Mouse (Mus musculus) ZHBTc4 (cell line): ENCODE data around the gene Camkmt.

Experiments
- DNase-seq: peaks from one replicate; pipeline ENCODE4 v3.0.0-alpha.2; 2011; ENCODE audit warnings: low read depth, low spot score

Gene Camkmt

DNA sequence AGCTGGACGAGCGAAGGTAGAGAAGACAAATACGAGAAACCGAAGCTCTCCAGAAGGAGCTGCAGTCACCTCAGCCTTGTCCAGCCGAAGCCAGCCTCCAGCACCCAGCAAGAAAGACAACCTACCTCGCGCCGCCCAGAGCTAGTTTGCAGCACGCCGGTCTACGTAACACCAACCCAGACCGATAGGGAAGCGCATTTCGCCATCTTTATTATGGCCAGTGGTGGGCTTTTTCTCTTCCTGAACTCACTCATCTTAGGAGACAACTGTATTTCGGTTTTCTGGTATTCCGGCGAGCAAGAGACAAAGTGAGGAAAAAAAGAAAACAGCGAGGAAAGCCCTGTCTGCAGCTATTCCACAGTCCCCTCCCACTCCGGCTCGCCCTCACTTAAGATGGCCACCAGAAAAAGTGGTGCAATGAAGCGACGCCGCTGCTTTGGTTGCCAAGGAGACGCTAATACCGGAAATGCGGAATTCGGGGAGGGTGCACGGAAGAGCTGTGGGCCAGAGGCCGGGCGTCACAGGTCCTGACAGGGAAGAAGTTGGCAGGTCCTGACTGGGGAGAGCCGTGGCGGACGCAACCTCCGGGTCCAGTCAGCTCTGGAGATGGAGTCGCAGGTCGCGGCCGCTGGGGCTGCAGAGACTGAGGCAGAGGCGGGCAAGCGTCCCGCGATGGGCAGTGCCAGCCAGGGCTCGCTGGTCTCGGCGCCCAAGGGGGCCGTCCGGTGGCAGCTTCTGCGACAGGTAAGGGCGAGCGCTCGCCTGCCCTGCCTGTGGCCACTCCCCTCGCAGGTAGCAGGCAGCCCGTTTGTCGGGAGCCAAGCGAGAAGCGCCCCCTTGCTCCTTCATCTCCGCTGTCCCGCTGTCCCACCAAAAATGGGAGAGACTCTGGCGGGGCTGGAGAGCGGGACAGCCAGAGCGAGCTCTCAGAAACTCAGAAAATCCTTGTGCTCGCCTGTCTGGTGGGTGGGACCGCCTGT, at the start of gene Camkmt, which contains the start of gene Prepl:
Camkmt (plus strand) TSS at position 433 of the 980 bp plus-strand sequence.
Prepl (minus strand) TSS at position 122 of the 980 bp plus-strand sequence.
- DNase-seq = peak; percentile 95

DNA sequence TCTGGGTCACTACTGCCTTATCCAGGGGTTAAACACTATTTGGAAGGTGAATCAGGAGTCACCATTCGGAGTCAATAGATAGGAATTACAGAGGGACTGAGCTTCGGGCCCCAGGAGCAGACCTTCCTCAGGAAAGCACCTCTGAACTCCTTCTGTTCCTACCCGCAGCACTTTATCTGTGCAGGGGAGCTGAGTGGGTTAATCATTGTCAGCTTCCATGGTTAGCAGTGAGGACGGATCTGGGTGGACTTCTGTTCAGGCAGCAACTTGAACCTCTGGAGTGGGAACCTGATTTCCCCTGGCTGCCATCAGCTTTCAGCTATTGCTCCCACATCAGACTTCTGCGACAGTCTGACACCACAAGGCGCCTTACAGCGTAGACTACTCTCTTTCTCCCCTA, 49.4 kb upstream of the Camkmt start:
- DNase-seq = no peak

DNA sequence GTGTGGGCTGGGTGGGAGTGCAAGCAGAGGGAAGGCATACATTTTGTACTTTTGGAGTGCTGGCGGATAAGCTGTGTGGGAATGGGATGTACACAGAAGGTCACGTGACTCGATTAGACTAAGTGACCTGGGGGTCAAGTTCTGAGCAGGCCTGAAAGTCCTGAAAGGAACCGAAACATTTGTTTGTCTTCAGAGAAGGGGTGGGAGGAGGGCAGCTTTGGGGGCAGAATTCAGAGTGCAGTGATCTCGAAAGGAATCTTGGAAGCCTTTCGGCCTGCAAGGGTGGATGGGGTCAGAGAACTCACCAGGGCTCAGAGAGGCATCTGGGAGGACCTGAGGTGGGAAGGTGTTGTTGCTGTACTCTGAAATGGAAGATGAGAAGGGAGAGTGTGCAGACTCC, 47.9 kb upstream of the Camkmt start:
- DNase-seq = no peak

DNA sequence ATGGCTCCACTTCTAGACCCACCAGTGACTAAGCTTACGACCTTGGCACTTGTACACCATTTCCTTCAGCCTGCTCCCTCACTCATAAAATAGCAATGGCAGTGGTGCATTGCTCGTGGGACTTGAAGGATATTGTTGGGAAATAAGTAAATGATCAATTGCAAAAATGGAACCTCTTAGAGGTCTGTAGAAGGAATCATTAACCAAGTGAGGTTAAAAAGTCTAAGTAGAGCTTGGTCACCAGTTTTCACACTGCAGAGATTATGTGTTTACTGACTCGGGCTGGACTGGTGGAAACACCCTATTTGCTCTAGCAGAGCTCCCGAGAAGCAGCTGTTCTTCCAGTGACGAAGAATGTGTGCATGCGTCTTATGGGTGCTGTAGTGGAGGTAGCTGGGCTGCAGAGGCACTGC, 46.9 kb upstream of the Camkmt start:
- DNase-seq = no peak

DNA sequence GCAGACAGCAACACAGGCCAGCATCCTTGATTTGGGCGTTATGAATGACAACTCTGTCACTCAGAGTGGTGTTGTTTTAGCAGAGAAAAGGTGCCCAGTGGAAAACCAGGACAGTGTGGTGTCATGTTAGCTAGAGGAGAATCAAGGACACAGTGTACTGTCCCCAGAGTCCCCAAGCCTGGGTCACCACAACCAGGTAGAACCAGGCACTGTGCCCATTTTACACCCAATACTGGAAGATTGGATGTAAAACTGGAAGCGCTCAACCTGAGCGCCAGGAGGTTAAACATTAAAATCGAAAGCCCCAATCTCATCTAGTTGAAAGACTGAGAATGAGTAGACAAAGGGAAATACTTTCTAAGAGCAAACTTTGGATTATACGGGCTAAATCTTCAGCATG, 45.9 kb upstream of the Camkmt start:
- no peak for DNase-seq

DNA sequence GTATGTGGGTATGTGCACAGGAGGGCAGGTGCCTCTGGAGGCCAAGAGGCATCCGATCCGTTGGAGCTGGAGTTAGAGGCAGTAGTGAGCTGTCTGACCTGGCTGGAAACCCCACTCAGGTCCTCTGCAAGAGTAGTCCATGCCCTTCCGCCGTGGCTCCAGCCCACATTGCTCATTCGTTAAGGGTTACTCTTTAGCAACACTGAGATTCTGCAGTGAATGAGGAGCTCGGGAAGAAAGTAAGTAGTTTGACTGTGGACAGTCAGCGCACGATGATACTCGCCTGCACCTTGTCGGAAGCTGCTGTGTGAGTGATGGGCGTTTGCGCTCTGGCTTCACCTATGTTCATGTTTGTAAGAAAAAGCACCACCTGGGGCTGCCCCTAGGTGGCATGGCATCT, 45.2 kb upstream of the Camkmt start:
- DNase-seq = peak; percentile 19

DNA sequence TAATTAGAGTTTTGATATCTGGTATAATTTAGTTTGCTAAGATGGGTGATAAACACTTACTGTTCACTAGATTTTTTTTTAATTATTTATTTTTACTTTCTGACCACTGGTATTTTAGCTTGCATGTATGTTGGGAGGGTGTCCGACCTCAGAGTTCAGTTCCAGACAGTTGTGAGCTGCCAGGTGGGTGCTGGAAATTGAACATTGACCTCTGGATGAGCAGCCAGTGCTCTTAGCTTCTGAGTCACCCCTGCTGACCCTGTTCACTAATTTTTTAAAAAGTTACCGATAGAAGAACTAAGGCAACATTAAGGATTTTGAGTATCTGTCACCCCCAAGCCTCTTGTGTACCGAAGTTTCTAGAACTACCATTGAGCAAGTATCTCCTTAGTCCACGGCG, 42.0 kb upstream of the Camkmt start:
- DNase-seq = no peak

DNA sequence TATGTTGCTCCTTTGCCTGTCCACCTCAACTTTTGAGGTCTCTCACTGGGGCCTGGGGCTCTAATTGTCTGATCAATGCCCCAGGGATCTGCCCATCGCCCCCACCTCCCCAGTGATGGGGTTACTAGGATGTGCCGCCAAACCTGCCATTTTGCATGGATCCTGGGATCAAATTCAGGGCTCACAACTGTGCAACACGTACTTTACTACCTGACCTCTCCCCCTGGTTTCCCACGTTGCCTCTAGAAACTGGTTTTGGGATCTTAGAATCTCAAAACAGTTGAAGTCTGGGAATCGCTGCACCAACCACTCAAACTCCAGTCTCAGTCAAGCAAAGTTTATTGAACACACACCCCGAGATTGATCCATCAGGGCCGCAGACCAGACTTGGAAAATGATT, 32.1 kb upstream of the Camkmt start:
- DNase-seq = no peak

DNA sequence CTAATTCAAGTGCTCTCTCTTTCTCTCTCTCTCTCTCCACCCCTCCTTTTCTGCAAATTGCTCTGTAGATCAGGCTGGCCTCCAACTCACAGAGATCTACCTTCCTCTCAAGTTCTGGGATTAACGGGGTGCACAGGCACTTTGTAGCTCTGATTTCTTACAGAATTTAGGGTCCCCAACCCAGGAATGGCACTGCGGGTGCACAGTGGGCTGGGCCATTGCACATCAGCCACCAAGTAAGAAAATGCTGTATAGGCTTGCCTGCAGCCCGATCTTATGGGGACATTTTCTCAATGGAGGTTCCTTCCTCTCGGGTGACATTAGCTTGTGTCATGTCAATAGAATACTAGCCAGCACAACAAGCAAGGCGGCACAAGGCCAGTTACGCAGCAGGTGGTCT, 31.2 kb upstream of the Camkmt start:
- no peak for DNase-seq

DNA sequence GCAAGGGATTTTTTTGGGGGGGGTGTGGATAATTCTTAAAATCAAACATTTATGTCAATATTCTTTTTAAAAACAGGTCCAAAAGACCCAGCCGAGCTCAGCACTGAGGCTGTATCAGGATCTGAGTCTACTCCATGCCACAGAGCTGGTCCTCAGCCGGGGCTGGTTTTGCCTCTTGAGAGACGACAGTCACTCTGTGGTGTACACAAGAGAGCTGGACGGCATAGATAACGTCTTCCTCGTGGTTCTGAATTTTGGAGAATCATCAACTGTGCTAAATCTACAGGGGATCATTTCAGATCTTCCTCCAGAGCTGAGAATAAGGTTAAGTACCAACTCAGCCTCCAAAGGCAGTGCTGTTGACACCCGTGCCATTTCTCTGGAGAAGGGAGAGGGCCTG, 26.8 kb upstream of the Camkmt start:
- DNase-seq = no peak

DNA sequence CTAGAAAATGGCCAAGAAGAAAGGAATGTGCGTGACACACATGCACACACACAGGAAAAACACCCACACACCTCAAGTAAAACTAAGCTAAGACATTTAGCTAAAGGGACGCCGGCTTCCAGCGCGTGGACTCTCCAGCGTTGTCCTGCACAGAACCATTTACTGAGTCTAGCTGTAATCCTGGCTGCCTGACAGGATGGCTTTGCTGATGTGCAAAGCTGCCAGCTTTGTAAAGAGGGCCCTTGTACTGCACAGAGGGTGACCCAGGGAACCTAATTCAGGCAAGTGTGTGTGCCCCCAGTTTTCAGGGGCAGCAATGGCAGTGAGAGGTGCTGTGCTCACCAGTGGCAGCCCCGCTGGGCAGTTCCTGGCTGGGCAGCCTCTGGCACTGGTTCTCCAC, 23.0 kb upstream of the Camkmt start:
- DNase-seq = no peak

DNA sequence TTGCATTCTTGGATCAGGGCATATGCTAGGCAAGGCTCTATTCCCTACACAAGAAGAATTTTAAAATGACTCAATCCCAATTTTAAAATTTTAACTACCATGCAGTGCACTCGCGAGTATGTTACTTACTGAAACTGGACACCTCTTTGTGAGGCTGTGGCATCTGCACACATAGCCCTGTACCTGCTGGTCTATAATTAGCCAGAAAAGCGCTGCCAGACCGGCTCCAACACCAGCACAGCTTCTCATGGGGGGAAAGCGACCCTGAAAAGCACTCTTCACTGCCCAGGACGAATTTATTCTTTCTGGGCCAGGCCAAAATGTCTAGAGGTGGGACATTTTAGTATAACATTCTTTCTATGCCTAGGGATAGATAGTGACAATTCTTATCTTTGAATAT, 19.7 kb upstream of the Camkmt start:
- DNase-seq = no peak

DNA sequence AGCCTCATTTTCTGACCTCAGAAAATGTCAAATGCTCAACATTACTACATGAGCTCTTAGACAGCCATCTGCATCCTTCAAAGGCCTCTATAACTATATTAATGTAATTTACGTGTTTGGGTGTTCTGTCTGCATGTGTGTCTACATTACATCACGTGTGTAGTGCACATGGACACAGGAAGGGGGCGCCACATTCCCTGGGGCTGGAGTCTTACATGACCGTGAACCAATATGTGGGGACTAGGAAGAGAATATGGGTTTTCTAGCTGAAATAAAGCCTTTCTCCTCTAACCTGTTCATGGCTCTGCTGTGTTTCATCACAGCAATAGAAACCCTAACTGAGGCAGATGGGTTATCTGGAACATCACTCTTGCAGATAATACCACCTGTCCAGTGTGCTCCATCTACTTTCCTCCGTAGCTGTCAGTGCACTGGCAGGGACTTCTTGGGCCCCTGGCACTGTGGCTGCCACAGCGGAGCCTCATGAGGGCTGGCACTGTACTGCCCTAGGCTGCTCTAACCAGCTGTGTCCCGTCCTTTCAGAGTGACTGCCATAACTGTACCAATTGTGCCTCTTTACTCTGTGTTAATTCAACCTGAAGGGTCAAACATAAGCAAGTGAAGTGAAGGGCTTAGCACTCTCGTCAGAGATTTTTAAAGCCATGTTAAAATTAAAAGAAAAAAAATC, 19.1 kb upstream of the Camkmt start:
- no peak for DNase-seq

DNA sequence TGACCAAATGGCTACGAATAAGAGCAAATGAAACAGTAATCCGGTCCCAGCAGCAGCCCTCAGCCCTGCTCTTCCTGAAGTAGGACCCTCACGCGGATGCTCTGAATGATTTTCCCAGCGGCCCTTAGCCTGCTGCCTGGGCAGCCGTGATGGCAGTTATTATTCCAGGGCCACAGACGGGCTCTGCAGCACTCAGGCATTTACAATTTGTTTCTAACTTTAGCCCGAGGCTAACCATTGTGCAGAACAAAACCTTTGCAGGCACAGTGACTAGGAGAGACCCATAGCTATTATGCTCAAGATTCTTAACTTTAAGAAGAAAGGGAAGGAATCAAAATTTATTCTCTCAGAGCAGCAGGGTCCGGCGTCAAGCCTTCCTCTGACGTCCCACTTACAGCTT, 18.0 kb upstream of the Camkmt start:
- DNase-seq = no peak

DNA sequence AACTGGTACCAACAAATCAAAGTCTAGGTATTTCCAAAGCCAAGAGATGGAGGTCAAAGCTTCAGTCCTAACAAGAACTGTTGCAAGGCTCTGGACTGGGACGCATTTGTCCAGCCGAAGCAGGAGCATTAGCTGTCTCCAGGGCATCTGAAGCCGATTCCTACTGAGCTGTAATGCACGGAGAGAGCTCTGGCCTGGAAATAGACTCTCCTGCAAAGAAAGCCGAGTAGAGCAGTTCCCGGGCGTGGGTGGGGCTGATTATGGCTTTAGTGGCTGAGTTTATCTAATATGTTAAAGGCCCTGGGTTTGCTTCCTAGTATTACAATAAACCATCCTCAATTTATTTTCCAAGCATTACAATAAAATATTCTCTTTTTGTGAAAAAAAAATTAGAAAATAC, 17.1 kb upstream of the Camkmt start:
- DNase-seq = no peak

DNA sequence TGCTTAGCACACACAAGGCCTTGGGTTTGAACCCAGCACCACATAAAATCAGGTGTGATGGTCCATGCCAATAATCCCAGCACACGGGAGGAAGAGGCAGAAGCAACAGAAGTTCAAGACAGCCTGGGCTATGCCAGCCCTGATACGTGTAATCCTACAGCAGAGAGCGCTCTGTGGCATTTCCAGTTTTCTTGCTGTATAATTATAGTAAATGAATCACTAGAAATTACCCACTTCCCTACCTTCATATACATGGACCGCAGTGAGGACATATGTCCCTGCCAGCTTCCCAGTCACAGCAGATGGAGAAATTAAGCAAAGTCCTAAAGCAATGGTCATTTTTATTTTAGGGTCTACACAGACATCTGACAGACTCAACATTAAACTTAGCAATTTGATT, 16.3 kb upstream of the Camkmt start:
- no peak for DNase-seq

DNA sequence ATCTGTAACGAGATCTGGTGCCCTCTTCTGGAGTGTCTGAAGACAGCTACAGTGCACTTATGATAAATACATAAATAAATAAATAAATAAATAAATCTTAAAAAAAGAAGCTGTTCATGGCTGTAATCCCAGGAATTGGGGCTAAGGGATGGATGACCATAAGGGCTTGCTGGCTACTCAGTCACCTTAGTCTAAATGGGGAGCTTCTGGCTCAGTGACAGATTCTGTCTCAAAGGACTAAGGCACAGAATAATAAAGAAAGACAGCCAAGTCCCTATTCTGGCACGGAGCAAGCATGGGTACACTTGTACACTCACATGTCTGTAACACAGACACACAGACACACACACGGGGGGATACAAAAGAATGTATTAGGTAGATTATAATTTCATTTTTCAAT, 11.1 kb upstream of the Camkmt start:
- DNase-seq = no peak

DNA sequence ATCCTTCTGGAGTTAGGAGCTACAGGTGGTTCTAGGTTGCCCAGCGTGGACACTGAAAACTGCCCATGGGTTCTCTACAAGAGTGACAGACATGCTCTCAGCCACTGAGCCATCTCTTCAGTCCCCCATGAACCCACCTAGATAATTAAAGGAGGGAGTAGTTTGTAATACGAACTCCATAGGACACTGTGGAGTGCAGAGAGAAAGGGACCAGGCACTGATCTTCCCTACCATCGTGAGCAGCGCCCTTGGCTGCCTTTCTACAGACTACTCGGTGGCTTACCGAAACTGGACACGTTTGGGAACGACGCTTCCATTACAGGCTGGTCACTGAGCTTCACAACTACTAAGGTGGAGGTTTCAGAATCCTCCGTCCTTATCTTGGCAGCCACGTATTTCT, 9.6 kb upstream of the Camkmt start:
- no peak for DNase-seq

DNA sequence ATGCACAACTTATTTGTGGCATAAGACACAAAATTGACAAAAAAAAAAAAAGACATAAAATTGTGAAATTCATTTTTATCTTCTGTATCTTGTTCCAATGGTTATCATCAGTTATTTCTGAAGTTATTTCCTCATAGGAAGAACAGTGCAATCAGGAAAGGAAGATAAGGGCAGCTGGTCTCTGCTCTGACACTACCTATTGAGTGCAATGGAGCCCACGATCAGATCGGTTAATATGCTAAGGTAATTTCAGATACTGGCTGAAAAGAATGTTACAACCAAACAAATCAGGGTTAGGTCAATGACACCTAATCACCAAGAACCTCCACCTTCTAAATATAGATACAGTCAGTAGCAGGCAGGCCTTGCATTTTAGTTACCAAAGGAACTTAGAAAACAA, 5.0 kb upstream of the Camkmt start:
- no peak for DNase-seq

DNA sequence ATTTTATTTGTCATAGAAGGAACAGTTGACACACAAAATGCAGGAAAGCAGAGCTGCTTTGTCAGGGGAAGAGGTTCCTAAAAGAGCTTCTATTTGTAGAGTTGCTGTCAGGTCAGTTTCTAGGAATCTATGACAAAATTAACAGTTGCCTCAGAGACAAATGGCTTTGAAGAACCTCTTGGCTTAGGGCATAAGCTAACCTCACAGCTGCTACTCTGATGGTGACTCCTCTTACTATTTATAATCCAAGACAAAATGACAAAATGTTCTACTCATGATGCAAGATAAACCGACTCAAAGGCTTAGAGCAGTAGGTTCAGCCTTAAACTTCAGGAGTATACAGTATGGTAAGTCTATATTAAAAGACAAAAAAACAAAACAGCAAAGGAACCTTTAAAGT, 3.9 kb upstream of the Camkmt start:
- DNase-seq = no peak

DNA sequence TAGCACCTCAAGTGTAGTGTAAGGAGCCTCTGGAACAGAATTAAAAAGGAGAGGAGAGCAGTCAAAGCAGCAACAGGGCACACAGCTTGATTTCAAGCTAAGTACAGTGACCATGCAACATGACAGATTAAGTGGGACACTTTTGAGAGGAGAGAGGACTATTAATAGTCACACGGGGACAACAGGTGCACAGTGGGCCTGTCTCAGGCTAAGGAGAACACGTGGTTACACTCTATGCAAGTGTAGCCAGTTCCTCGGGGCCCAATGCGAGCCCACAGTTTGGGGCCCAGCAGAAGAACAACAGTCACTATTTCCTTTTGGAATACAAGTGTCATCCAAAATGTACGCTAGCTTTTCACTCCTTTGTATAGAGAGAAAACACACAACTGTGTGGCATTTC, 2.8 kb upstream of the Camkmt start:
- no peak for DNase-seq

DNA sequence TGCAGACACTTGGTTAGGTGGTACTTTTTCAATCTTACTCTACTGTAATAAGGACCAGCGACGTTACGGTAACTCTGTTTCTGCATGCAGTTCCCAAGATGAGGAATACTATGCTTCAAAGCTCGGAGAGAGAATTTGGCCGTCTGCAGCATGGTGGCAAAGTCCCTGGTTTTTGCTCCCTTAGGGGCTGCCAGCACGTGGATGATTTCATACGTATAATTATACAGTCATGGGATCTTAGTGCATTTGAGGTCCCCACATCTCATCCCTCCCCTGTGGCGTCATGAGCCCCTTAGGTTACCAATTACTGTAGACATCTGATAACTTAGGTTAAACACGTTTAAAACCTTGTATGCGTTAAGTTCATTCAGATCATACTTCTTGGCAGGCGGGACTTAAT, 2.0 kb upstream of the Camkmt start:
- DNase-seq = no peak

DNA sequence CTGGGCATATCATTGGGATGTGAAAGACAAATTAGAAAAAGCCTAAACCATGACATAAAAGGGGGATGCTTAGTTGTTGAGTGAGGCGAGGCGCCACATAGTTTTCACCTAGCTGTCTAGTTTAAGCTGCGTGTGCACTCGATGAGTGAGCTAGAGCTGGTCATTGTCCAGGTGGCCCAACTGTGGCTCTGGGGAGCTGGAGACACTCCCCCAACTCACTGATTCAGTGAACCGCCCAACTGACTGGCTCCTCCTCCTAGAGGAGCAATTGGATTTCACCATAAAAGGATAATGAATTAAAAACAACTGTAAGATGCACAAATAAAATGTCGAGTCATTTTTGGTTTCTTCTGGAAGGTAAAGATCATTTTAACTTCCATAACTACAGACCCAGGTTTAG, 1.3 kb upstream of the Camkmt start:
- no peak for DNase-seq
